Mouse (Mus musculus): ENCODE results near the gene Ablim2.

Gene Ablim2

DNA sequence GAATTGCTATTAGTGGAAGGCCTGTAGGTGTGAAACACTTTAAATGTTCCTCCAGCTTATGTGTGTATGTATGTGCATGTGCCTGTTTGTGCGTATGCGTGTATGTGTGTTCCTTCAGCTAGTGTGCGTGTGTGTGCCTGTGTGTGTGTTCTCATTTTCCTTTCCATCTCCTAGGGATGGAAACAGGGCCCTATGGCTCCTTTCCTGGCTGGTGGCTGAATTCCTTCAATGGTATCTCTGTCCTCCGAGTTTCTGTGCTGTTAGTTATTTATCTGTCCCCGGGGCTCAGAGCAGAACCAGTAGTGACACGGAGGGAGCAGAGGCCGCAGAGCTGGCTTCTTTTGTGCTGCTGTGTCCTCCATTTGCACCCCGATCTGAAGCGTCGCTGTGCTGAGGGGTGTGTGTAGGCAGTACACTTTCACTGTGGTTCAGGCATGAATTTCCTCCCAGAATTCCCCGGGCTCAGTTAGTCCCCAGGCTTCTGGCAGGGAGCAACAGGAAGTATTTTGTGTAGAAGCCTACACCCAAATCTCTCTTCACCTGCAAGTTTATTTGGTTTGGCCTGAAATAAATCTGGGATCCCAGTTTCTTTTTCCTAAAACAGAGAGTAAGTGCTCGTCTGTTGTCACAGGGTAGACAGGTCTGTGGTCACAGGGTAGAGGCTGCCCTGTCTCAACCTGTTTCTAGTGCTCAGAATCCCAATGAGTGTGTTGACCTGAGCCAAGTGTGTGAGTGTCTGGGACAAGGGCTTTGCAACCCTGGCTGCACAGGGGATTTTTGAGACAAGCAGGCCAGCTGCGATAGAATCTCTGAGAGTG lies 151.2 kb downstream of the Ablim2 start:
- no peak for DNase-seq (ENCODE audit: low spot score in 2 of 2)

DNA sequence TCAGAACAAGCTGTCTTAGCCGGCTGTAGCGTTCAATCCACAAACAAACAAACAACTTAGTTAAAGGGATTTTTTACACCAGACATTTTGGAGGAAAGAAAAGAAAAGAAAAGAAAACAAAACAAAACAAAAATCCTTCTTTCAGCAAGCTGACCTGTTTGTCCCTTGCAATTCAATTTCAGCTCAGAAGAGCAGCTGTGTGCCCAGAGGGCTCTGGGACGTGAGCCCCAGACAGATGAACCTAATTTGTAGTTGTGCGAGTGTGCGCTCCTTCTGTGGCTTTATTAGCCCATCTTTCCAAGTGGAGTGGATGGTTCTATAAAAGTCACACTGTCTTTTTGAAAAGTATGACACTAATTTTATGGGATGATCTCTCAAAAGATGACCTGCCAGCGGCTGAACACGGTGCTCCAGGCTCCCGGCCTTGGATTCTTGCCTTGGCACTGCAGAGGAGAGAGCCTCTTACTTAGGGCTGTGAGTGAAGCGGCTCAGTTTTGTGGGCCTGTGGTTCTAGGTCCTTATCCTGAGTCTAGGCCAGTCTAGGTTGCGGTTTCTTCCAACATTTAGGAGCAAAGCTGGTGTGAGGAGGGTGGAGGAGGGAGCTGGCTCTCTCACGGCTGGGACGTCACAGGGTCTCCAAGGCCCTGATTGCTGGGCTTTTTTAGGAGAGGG lies 158.1 kb downstream of the Ablim2 start:
- no peak for DNase-seq (ENCODE audit: low spot score in 2 of 2)

DNA sequence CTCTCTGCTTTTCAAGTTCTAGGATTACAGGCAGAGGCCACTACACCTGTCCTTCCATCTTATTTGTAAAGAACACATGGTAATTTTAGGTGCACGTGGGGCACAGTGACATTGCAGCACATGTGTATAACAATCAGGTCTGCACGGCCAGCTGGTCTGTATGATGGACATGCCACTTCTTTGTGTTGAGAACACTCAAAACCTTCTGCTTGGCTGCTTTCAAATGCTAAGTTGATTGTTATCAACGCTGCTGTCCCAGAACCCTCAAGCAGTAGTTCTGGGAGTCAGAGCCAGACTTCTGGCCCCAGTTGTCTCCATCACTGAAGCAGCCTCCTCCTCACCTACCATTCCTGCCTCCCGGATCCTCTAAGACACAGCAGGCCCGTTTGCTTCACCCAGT lies 159.0 kb downstream of the Ablim2 start:
- DNase-seq (ENCODE audit: low spot score in 2 of 2): no peak

DNA sequence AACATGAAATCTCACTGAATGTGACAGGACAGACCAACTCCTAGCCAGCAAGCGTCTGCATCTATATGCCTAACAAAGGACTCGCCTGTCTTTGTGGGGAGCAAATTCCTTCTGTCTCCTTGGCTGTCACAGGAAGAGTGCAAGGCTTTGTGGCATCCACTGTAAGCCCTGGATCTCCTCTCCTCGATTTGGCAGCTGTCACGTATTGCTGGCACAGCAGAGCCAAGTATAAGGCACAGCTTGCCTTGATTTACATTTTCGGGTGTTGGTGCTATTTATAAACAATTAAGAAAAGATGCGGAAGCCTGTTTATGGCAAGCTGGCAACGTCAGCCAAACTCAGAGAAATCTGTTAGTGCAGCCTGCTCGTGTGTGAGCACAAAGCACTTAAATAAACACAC lies 160.7 kb downstream of the Ablim2 start:
- peak; percentile 71 to 89 for DNase-seq (ENCODE audit: low spot score in 2 of 2)

DNA sequence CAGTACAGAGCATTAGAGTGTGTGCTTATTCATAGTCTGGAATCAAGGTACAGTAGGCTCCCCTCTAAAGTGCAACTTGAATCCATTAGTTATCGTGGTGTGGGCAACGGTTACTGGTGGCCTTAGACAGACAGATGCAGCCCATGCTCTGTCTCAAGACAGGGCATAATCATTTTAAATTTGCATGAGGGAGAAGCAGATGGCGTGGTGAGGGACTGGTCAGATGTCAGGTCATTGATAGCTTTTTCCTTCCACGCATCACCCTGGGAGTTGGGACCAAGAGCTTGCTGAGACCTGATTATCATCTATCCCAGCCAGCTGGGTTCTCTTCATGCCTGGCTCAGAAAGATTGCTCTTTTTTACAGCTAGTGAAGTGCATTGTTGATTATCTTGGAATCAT lies 162.4 kb downstream of the Ablim2 start:
- no peak for DNase-seq (ENCODE audit: low spot score in 2 of 2)

DNA sequence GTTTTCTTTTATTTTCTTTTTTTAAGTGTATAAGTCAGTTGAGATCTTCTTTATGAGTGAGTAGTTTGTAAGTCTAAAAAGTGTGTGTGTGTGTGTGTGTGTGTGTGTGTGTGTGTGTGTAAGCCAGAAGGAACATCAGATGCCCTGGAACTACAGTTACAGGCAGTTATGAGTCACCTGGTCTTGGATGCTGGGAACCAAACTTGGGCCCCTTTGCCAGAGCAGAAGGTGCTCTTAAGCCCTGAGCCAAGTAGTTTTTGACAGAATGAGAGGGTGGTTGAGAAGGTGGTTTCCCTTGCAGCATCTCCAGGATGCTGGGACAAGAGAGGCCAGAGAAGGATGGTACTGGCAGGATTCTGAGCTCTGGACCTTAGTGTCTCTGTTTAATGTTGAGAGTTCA lies 162.9 kb downstream of the Ablim2 start:
- no peak for DNase-seq (ENCODE audit: low spot score in 2 of 2)

DNA sequence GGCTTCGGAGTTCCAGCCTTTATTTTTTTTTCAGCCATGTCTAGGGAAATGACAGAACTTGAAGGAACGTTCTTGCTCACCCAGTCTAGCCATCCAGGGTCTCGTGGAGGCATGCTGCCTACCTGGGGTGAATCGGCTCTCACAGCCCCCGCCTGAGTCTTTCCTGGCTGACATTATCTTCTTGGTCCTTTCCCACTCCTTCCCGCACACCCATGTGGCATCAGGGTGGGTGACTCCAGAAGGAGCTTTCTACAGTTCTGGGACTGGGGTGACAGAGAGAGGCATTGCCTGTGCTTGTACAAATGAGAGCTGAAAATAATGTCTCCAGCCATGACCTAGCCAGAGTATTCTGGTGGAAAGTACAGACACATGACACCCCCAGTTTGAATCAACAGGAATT lies 163.5 kb downstream of the Ablim2 start:
- no peak for DNase-seq (ENCODE audit: low spot score in 2 of 2)

DNA sequence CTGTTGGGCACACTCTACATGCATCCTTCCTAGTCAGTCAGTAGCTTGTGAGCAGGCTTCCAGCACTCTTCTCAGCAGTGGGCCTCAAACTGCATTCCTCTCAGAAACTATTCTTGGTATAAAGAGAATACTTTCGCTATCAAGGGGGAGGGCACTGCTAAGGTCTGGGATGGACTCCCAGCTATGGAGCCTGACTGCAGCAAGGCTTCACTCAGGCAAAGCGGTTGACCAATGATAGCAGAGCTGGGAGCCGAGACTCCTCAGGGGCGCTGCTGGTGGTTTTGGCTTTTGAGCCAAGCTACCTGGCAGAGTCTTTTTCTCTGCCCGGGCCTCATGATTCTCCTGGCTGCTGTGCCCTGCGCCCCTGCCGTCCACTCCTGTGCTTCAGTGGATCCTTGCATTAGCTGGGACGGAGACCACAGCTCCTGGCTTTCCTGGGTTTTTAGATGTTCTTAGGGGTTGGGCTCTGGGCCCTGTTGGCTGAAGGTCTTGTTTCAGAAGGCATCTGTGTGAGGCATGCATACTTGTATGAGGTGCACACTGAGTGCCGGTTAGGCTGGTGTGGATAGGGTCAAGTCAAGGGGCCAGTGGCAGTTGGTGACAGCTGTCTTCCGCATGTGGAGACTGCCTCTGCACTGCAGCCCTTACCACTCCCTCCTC lies 164.0 kb downstream of the Ablim2 start:
- DNase-seq (ENCODE audit: low spot score in 2 of 2): no peak

DNA sequence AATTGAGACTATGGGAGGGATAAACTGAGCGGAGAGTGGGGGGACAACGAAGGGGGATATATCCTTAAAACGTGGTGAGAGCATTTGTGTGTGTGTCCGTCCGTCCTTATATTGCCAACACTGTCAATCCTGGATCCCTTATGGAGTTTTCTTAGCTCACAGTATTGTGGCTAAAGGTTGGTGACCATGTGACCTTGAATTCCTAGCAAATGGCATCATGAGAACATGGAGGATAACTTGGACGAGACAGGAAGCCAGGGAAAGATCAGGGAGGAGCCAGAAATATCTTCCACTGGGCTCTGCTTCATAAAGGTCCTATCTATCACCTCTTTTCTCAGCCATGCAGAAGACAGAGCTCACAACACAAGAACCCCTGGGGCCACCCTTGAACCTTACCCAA lies 165.8 kb downstream of the Ablim2 start:
- DNase-seq (ENCODE audit: low spot score in 2 of 2): no peak

DNA sequence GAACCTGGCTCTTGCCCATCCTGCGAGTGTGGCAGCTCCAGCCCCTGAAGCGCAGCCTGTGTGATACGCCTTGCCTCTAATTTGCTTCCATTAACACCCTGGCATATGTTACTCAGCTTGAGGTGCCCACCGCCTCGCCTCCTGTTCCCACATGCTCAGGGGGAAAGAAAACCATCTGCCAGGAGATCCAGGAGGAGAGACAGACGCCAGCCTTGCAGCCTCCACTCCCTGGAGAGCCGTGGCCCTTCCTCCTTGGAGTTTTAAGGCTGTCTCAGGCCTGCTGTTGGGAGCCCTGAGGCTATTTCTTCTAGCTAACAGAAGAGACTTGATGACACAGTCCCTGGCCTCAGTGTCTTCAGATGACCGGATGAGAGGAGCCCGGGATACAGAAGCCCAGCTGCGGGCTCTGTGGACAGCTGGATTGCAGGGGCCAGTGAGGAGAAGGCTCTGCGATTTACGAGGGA lies 167.5 kb downstream of the Ablim2 start:
- peak; percentile 64 to 85 for DNase-seq (ENCODE audit: low spot score in 2 of 2)

DNA sequence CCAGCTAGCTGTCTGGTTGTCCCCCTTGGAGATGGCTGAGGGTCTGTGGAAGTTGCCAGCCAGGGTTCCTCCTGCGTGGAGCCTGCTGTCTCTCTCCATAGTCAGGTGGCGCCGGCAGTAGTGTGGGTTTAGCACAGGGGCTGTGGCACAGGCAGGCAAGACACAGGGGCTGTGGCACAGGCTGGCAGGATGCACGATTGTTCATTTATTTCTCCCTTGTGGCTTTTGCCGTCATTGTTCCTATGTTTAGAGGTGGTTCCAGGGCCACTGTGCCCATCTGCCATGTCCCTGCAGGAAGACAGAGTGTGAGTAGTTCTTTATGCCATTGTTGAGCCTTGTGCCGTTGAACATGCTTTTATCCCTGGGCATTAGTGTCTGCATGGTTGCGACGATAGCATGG lies 168.8 kb downstream of the Ablim2 start:
- DNase-seq (ENCODE audit: low spot score in 2 of 2): no peak

DNA sequence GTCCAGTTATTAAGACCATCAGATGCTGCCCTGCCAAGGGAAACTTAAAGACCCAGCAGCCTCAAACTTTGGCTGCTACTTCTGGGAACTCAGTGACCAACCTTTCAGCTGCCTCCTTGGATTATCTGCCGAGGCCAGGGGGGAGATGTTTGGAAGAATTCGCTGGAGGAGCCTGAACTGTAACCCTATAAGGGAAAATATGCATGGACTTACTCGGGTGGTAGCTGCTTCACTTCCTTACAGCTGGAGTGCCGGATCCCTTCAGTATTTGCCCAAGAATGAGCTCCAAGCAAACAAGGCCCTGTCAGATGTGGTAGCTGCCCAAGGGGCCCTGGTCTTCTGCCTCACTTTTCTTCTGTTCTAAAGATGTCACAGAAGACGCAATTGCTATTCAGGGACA lies 173.6 kb downstream of the Ablim2 start:
- no peak for DNase-seq (ENCODE audit: low spot score in 2 of 2)

DNA sequence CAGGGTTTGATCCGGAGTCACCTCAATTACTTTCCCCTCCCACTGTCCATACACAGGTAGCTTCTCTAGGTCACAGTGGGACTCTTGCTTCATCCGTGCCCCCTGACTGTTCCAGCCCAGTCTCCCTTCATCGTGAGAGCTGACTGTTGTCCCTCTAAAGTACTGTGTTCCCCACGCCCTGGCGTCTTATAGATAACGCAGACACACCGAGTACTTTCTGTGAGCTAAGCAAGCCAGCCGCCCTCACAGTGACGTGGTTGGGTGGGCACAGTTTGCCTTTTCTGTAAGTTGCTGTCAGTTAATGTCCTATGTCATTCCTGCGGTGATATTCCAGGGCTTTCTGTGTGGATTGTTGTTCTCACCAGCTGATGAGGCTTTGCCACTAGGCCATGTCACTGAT lies 175.4 kb downstream of the Ablim2 start:
- no peak for DNase-seq (ENCODE audit: low spot score in 2 of 2)
